Mouse (Mus musculus) 3T3-L1 (cell line): ENCODE measurements around the gene Crim1.

Source experiments
- DNase-seq: peaks from one replicate; pipeline ENCODE4 v3.0.0-alpha.2; 2015; ENCODE audit warnings: low read depth, low spot score

The Crim1 gene

DNA sequence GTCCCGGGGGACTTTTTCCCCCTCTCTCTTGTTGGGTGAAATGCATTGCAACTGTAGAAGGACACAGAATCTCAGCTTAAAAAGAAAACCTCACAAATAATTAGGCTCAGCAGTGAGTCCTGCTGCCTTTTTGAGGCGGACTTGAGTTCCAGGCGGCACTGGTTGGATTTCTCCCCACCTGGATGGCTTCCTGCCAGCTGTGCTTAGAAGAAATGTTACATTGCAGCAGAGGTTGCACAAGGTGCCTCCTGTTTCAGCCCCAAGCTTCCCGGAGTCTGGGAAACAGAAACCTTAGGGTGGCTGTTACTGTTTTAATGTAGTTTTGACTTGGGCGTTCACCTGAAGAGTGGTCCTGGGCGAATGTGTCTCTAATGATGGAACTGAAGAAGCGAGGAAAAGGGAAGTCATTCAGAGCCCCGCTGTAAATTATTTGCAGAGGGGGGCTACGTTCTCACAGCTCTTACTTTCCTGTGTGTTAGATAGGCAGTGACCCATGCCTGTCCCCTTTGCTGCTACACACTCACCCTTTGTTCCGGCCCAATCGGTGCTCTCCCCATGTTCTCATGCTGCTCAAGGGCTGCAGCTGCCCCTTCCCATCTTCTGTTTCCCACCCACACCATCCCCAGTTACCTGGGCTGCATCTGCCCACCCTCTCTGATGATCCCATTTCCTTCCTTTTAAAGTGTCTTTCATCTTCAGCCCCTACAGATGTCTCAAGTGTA lies 83.4 kb downstream of the Crim1 start:
- no peak for DNase-seq

DNA sequence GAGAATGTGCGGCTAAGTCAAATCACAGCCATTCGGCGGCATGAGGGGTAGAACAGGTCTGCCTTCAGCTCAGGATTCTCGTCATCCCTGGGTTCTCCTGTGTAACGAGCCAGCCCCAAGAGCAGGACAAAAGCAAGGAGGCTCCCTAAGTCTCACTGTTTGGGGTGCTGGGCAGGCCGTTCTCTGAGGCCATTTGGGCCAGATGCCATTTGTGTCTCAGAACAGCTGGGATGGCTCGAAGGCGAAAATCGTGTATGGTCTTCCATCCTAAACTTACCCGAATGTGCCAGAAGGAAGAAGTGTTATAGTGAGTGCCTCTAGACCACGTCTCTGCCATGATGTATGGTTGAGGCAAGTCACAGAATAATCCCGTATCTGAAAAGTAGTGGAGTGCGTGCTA lies 86.0 kb downstream of the Crim1 start:
- DNase-seq, result no peak

DNA sequence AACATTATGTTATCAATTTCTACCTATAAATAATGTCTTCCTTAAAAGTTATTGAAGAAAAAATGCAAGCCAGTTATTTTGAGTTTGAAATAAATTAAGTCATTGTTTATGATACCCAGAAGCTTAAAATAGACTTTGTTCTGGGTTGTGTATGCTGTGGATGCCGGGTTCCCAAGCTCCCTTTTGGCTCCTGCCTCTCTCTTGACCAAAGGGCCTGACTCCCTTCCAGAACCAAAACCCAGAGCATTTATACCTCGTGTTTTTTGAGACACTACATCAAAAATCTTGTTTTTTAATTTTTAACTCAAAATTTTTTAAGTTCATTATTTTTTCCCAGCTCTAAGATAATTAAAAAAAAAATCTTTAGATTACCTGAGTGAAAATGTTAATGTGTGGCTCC lies 87.3 kb downstream of the Crim1 start:
- no peak for DNase-seq

DNA sequence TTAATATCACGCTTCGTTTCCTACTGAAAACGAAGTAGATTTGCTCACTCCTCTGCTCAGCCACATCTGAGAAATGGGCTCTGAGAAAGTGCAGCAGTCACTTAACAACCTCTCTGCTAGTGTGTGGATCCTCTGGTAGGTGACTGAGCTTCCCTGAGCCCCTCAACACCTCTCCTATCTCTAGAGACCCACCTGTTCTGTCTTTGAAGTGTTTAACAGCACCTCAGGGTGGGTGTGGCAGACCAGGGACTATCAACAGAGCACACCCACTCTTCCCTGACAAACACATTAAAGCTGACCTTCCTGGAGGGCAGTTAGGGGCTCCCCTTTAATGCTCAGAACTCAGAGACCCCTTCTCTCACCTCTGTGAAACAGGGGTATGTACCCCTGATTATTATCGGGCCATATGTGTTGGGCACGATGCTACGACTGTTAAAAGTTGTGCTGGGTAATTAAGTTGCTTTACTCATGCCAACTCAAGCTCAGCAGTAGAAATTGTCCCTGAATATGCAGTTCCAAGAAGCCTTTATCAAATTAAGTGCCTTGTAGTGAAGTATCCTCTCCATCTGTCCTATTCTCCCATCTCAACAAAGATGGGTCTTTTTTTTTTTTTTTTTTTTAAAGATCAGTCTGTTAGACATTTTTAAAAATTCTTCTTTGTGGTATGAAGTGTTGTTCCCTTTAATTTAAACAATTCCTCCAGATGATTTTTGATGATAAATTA lies 90.3 kb downstream of the Crim1 start:
- no peak for DNase-seq

DNA sequence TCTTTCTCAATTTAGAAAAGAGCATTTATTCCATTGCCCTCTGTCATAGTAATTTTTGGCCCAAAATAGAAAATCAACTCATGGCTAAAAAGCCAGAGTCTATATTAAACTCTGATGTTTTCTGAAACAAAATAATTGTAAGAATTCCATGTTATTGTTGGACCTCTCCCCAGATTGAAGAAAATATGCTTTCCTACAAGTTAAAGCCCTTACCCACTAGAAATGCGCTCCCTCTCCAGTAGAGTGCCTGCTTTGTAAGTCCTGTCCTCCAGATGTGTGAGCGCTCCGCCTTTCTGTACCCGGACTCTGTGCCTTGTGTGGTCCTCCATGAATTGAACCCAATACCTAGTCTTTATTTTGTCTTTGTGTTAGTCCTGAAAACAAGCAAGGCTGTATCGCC lies 91.0 kb downstream of the Crim1 start:
- peak; percentile 43 for DNase-seq

DNA sequence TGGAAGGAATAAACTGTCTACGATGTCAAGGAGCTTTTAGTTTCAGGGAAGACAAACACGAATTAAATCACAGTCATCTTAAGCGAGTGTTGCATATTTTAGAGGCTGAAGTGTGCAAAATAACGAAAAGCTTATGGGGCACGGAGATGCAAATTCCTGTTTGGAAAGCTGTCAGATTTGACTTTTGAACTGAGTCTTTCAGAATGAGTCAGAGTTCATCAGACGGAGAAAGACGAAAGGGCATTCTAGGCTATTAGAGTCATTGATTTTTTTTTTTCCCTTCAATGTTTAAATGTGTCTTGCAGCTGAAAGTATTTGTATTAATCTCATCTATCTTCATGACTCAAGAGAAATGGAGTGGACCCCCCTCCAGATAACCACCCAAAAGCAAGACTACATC lies 92.3 kb downstream of the Crim1 start:
- DNase-seq, result peak; percentile 62

DNA sequence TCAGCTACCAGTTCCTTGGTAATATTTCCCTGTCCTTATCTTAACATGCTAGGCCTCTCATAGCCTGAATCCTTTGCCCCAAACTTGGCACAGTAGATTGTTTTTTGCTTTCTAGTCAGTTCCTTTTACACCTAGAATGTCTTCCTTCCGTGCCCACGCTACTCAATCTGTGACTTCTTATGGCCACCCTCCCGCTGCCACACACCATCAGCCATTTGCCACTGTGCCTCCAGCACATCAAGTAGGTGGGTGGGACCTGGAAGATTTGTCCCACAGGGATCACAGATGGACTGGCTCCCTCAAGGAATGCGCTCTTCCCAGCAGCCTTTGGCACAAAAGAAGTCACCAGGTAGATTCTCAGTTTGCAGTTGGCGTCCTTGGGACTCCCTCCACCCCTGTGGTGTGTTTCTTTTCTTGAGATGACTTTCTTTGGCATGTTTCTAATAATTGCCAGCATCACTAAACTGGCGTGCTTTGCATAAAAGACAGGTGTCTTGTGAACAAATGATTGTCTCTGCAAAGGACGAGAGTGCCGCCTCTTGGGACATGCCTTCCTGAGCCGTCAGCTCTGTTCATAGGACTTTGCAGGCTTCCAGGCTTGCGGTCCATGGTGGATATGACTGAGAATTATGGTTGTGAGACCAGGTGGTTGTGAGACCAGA lies 92.9 kb downstream of the Crim1 start:
- DNase-seq, result no peak

DNA sequence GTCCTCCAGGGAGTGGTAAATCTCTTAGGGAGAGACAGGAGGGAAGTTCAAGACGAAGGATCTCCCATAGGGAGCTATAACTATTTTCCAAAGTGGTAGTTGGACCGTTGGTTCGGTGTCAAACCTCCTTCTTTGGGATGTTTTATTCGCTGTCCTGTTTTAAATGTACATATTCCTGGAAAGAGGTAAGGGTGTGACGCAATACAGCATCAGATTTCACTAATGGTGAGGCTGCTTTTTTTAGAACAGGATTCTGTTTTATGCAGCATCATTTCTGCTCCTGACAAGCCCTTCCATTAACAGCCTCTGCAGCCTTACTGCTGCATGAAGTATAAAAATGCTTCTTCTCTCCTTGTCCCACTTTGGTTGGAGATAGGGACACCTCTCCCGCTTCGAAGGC lies 95.9 kb downstream of the Crim1 start:
- peak; percentile 46 for DNase-seq

DNA sequence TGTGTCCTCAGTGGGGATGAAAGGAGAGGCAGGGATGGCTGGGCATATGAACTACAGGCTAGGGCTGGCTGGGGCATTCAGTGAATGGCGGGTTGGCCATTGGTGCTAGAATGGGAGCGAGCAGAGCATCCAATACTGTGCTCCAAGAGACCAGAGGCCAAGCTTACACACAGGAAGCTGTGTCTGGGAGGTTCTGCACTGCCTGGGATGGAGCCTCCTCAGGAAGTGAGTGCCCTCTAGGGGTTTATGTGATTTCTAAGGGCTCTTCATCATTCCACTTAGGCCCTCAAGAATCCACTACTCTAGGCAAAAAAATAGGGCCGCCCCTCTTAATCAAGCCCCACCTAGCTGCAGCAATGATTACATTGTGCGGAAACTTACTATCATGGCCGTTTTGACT lies 98.1 kb downstream of the Crim1 start:
- peak; percentile 56 for DNase-seq

DNA sequence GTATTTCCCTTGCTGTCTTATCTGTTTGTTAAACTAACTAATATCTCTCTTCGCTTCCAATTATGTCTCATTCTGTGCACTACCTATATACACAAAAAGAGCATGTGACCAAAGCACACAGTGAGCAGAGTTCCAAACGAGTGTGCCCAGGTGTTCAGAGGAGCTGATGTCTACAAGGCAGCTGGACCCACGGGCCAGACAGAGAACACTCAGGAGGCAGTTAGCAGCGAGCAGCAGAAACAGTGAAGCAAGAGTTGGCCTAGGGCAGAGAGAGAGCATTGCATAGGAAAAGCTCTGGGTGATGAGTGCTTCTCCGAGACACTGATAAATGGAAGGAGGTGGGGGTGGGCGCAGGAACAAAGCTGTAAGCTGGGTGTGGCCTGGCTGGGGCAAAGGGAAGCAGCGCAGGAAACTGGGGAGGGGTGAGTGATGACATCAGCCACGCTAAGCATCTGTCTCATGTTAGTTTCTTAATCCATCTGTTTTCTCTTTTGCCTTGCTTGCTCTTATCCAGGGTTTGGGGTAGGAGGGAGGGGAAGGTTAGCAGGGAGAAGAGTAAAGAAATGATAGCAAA lies 99.0 kb downstream of the Crim1 start:
- DNase-seq, result peak; percentile 14

DNA sequence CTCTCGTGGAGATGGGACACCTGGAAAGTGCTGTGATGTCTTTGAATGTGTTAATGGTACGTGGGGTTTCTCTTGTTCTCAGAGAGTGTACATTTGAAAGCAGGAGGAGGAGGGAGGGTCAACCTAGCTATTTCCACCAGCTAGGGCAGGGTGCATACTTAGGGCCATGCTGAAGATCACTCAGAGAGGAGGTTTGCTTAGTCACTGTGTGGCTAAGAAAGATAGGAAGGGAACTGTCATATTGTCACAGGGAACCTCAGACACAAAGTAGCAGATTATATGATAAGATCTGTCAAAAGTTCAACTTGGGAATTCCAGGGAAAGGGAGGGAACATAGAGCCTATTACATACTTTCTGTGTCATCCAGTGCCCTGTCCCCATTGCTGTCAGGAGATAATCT lies 103.0 kb downstream of the Crim1 start:
- DNase-seq, result no peak

DNA sequence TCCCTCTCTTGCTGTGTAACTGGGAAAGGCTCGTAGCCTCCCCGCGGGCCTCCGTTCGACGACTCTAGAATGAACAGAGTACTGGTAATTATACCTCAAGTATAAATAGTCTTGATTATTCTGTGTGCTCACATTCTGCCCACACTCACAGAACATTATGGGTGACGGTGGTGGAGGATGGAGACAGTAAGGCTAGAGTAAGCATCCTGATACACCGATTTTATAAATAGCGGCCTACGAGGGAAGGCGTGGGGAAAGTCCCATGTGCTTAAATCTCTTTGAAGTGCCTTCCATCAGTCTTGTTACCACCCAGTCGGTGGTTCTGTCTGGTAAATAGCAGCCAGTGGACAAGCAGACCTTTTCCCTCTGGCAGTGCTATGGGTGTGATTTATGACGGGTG lies 104.0 kb downstream of the Crim1 start:
- DNase-seq, result no peak

DNA sequence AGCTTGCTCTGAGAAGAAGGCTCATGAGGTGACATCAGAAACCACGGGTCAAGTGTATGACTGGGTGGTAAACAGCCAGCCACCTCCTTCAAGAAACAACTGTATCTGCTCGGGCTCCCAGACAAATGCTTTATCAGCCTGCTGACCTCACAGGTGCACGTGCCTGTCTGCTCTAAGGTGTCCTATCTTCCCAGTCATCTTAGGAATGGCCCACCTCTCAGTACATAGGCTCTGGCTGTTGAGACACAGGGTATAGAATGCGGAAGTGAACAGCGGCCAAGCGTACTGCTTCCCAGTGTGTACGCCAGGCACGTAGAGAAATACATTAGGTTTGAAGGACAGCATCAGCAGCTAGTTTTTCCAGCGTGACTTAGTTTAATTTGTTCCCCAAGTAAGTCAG lies 106.4 kb downstream of the Crim1 start:
- DNase-seq, result no peak

DNA sequence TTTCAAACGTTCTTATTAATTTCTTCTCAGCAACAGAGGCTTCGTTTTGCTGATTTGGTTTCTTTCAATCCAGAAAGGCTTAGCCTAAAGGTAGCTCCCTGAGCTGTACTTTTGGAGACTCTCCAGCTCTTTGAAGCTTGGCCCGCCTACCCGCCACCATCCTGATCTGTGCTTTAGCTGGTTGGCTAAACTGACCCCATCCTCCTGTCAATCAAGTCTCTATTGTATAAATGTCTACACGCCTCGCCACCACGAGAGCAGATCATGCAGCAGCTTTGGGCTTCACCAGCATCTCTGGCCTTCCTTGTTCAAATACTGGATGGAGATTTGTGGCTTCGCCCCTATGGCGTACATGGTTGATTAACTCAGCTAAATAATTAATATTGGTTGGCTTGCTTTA lies 108.2 kb downstream of the Crim1 start:
- DNase-seq, result no peak

DNA sequence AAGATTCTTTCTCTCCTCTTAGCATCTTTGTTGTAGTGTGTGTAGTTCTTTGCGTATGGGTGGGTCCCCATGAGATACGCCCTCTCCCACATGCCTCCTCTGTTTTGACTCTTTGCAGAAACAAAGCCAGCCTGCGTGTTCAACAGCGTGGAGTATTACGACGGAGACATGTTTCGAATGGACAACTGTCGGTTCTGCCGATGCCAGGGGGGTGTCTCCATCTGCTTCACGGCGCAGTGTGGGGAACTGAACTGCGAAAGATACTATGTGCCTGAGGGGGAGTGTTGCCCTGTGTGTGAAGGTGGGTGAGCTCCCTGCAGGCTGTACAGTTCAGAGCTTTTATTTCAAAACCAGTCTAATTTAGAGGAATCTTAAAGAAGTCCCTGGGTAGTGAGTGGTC lies 113.0 kb downstream of the Crim1 start:
- DNase-seq, result no peak

DNA sequence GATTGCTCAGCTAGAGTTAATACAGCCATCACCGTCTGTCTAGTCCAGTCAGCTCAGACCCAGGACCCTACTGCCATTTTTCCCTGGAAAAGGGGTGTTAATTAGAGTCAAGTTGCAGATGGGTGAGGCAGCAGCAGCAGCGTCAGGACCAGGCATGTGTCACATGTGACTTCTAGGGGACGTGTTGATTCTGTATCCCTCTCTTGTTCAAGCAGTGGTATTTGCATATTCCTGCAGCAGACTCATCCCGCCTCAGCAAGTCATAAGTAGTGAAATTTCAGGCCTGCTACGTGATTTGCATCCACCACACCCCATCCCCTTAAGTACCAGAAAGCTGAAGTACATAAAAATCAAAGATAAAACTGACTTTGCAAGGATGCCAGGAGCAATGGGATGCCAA lies 113.6 kb downstream of the Crim1 start:
- no peak for DNase-seq

DNA sequence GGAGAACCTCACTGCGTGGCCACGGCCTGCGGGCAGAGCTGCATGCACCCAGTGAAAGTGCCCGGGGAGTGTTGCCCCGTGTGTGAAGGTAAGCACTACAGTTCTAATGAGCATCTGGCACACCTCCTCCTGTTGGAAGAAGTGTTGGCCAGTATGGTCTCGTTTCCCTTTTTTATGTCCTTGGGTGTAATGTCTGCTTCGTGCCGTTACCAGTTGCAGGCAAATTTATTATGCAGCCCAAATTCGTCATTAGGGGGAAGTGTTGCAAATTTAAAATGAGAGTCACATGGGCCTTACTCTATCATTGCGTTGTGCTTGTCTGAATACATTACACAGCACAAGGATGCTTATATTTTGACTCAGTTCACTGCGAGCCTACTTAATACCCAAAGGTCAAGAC lies 115.6 kb downstream of the Crim1 start:
- no peak for DNase-seq

DNA sequence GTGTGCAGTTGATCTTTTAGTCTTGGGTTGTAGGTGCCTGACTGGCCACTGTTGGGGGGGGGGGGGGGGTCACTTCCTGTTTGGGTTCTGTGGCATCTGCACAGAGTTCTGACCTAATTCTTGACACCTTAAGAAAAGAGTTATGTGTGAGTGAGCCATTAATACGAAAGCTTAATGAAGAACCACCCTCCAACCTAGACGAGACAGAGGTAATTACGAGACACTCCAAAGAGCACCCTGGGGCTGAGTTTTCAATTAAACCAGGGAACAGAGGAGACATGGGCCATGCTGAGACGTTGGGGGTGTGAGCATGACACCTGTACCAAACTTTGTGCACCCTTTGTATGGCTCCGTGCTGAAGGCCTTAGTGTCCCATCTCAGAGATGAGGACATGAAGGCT lies 117.3 kb downstream of the Crim1 start:
- no peak for DNase-seq

DNA sequence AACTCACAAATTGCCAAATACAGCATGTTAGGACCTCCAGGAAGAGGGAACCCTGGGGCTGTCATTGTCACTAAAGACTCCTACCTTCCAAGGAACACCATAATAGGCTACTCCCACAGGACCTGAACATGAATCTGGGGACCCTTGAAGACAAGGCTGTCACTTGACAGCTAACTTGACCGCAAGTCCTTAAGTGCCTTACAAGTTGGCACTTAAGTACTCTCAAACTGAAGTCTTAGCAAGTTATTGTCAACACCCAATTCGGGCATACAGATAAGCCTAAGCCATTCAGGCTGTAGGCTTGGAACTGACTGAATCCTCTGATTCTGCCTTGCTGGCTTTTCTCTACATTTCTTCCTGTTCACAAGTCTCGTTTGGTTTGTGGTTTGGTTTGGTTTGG lies 118.8 kb downstream of the Crim1 start:
- no peak for DNase-seq

DNA sequence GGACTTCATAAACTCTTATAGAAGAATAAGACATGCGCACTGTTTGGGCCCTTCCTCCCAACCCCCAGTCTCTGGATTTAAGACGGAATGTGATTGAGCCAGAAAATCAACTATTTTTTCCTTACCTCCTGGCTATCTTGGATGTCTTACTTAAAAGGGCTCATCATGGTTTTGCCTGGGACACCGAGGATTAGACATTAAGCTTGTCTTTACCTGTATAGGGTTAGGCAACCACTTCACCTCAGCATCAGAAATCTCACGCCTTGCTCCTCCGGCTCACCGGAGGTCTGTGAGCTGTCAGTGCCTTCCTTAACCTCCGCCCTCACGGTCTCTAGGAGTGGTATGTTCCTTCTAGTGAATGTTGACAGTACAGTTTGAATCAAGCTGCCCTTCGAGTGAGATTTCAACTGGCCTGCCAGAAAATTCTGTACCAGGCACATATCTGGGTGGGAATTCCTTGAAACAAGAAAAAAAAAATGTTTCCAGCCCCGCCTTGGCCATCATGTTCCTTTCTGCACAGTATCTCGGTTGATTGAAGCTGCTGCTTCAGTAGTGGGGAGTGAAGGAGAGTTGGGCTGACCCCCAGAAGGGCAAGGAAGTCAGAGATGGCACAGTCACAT lies 121.3 kb downstream of the Crim1 start:
- DNase-seq, result no peak

DNA sequence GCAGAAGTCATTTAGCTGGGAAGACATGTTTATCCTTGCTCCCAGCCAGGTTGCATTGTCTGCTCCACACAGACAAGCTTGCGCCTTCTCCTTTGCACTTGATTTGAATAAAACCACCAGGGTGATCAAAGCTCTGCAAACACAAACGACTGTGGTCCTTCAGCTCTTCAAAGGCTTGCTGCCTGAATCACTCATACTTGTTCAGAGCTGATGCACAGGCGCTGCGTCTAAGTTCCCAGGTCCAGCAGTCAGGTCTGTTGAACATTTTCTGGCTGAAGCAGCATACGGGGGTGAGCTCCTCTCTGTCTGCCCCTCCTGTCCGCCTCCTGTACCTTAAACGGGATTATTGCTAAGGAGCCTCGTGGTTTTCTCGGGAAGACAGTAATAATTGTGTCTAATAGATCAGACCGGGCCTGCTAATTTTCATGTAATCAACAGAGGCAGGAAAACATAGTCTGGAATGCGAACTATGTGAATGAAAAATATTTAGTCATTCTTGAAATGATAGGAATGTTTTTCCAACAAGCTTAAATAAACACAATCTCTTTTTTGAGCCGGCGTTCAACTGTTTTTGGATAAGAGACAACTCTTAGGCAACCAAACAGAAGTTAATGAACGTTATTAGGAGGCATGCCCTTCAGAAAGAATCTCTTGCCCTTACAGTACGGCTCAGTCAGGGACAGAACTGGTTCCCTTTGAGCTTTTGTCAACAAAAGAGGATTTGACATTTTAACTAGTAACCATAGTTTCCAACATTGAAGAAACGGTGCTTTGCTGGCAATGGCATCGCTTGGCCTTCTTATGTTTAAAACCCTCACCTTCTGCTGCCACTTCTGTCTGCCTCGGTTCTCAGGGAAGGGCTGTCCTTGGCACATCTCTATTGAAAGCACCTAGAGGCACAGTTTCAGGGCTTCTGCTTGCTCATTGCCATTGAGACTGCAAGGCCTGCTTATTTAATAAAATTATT lies 122.6 kb downstream of the Crim1 start:
- peak; percentile 18 for DNase-seq
